Mouse (Mus musculus): ENCODE results near the gene Dennd6a. TPM values are rescaled to one million over a fixed set of nuclear protein-coding genes. Genes with fewer than 3 reads are reported as not detected.

Dennd6a gene
- total RNA-seq (2023) = 54.0 to 59.6 TPM (median 56.5 TPM) in 4 replicates

DNA sequence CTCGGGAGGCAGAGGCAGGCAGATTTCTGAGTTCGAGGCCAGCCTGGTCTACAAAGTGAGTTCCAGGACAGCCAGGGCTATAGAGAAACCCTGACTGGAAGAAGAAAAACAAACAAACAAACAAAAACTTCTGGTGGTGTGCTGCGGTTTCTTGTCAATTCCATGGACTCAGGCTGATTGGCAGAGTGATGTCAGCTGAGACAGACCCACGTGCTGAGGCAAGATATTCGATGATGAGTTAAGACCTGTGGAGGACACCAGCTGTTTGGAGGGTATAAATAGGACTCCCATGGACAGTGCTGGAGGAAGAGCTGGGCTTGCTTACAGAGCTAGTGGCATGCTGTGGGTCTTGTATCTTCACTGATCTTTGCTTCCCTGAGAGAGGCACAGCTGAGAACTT is at the start of gene Dennd6a:
Dennd6a (plus strand) TSS at position 301 of the 400 bp plus-strand sequence.

DNA sequence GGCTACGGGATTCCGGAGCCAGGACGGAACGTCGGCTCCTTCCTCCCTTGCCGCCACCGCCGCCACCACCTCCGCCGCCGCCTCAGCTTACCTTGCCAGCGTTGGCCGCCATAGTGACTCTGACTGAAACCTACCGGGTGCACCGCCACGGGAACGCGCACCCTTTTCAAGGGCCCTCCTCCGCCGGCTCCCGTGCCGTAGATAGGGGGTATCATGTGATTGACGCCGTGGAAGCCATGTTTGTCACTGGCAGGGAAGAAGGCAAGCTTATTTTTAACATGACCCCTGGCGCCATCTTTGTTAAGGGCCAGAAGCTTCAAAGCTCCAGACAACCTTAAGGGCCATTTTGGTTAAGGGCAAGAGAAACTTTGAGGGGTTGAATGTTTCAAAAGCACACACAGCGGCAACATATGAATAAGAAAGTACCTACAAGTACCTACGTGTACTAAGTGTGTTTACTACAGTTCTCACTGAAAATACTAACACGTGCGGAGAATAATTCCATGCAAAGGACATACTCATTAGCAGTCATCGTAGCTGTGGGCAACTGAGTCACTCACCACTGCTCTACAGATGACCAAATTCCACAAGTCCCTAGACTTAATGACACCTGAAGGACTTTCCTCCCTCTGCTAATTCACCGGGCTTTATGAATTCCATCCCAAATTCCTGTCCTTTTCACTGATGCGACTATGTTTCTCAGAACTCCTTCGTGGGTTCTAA is 38.7 kb upstream of the Dennd6a start, which contains the start of gene Slmap:
Slmap (minus strand) TSS at position 175 of the 723 bp plus-strand sequence.

DNA sequence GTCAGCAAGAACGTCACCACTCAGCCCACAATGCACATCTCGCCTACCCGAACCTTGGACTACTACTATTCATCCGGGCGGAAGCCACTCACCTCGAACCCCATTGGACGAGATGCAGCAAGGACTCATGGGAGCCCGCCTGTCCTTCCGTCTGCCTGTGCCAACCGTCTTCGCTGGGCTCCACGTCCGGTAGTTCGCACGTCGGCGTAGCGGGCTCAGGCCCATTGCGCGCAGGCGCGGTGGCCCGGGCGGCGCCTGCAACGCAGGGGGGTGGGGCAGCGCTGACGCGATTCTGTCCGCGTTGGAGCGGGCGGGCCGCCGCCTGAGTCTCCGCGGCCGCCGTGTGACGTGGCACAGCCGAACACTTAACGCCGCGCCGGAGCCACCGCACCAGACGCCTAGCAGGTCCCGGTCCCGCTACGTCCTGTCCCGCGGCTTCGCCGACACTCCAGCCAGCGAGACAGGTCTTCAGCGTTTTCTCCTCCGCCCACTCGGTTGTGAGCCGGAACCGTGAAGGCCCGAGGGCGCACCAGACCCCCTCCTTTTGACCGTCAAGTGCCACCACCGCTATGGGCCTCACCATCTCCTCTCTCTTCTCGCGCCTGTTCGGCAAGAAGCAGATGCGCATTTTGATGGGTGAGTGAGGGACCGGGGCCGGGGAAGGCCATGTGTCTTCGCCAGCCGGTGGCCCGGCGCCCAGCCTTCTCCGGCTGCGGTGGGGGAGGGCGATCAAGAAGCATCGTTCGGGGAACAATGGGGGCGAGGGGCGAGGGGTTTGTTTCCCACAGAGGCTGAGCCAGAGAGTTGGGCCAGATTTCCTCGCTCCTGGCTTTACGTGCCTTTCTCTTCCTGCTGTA is 64.4 kb downstream of the Dennd6a start, which contains the start of gene Arf4:
Arf4 (plus strand) TSS at position 224 of the 857 bp plus-strand sequence.

DNA sequence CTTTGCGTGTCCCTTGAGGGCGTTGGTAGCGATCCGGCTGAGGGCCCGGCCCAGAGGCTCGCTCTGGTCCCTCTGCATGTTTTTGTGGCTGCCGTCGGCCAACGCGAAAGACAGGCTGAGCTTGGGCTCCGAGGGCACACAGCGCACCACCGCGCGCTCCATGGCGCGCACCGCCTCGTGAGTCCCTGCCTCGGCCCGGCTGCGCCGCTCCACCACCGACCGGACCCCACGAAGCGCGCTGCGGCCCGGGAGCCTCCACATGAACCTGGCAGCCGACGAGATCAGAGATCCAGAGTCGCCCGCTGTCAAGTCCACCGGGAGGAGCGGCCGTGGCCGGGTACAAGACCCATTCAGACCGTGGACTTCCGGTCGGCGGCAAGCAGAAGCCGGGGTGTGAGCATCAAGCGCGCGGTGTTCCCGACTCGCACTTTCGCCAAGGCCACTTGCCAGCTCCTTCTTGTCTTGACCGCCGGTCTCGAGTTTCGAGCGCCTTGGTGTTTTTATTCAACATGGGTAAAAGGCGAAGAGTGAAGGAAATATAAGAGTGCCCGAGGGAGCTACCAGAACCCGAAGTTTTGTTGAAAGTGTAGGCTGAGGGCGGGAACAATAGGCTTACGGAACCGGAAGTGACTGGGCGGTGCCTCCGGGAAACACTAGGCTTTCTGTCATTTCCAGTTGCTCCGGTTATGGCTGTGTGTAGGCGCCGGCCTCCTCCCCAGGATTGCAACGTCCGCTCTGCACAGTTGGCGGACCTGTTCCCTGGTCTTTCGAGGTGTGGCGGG is 95.8 kb downstream of the Dennd6a start, which contains the start of gene Pde12:
Pde12 (minus strand) TSS at position 592 of the 782 bp plus-strand sequence.

Other genes with a start within 250 kb of the Dennd6a start
- 77.9 to 83.4 TPM (median 80.0 TPM) in 4 replicates for gene Slmap, start 38.9 kb upstream of the Dennd6a start, total RNA-seq (2023)
- 185 to 205 TPM (median 195 TPM) in 4 replicates for gene Arf4, start 64.2 kb downstream of the Dennd6a start, total RNA-seq (2023)
- gene Pde12, start 96.0 kb downstream of the Dennd6a start, total RNA-seq (2023) = 9.9 to 11.5 TPM (median 10.8 TPM) in 4 replicates
- gene Dnah12, start 119.4 kb downstream of the Dennd6a start, total RNA-seq (2023) = 0.41 to 1.4 TPM (median 0.59 TPM) in 4 replicates